Mouse (Mus musculus) small intestine, adult 2 months (tissue): Measurements from ENCODE around the gene Ttc7.

Source experiments
- CTCF ChIP-seq: fragments of 200-500 bp; IDR thresholded peaks from 2 replicates; pipeline ENCODE4 v1.5.1; 2012; ENCODE audit warnings: low read depth, mild to moderate bottlenecking, control low read depth, inconsistent platforms, low read length, moderate library complexity, mixed read lengths; ENCODE audit not compliant: insufficient replicate concordance, insufficient read length; ENCODE audit errors: extremely low read depth
- POLR2A ChIP-seq: fragments of 200-500 bp; IDR thresholded peaks from 2 replicates; pipeline ENCODE4 v1.6.1; 2012; ENCODE audit warnings: low read depth, mild to moderate bottlenecking, control low read depth, inconsistent platforms, low read length, moderate library complexity

- TF ChIP-seq CTCF: no peak
- no peak for TF ChIP-seq POLR2A
Measured at GRCm38 (mm10) chr17:87376831-87377471, 94.3 kb downstream of the Ttc7 start.
